Mouse (Mus musculus): ENCODE results near the gene Tshz2. TPM values are rescaled to one million over a fixed set of nuclear protein-coding genes. Genes with fewer than 3 reads are reported as not detected.
"Not testable (repeated sequence)": the region's sequence is repeated elsewhere in the genome, so short reads cannot be mapped to it uniquely, and the experiment has no call there.

Gene Tshz2
- polyA plus RNA-seq, 1 experiment from 2014 or later, result 2.5 TPM

DNA sequence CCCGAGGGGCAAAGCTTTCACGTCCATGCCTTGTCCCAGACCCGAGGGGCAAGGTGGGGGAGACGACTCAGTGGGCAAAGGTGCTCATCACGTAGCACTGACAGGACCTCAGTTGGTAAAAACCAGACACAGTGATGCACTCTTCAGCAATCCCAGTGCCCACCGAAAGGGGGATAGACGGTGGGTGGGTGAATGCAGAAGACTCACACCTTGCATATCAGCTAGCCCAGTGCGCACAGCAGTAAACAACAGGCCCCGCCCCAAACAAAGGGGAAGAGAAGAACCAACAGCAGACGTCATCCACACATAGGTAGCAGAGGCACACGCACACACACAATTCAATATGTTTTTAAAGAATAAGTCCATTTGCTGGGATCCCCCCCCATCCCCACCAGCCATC lies 221.7 kb downstream of the Tshz2 start:
- no peaks in the 10 kb centered on the region for H3K4me1 ChIP-seq (replicated peaks; ENCODE audit: control insufficient read depth, insufficient read depth, low read length)
- H3K9ac ChIP-seq (ENCODE audit: low read length), result no peak overlapping the region
- ATAC-seq (replicated peaks; ENCODE audit: low FRiP score) (no peak), DNase-seq (ENCODE audit: low spot score) (no peak)
- no peak overlapping the region for H3K4me2 ChIP-seq (ENCODE audit: low read depth, low read length, severe bottlenecking)
- H3K4me3 ChIP-seq (ENCODE audit: low read depth, low read length), result no peak overlapping the region
- no peaks in the 10 kb centered on the region for H3K9me3 ChIP-seq (ENCODE audit: control insufficient read depth, low read length)
- H3K27me3 ChIP-seq (ENCODE audit: control insufficient read depth, insufficient read depth, low read length), result no peaks in the 10 kb centered on the region
- H3K27ac ChIP-seq (ENCODE audit: low read depth, low read length), result no peak overlapping the region
- H3K36me3 ChIP-seq (ENCODE audit: control insufficient read depth, insufficient read depth, low read length), result no peaks in the 10 kb centered on the region
- WGBS, result 87% methylated on average over 11 of the region's 11 CpGs

GRCm38 (mm10) chr2:169857041-169857440 lies 224.2 kb downstream of the Tshz2 start:
- not testable (repeated sequence) for H3K27me3 ChIP-seq (ENCODE audit: control insufficient read depth, insufficient read depth, low read length); ATAC-seq (replicated peaks; ENCODE audit: low FRiP score); DNase-seq (ENCODE audit: low spot score)

GRCm38 (mm10) chr2:169859078-169859855 lies 226.5 kb downstream of the Tshz2 start:
- WGBS, result 70% methylated on average over 4 of the region's 4 CpGs
- Histone ChIP-seq H3K4me3 (ENCODE audit: low read depth, low read length) (no peak overlapping the region), H3K4me2 (ENCODE audit: low read depth, low read length, severe bottlenecking) (no peak overlapping the region), H3K9me3 (ENCODE audit: control insufficient read depth, low read length) (no peaks in the 10 kb centered on the region), H3K4me1 (replicated peaks; ENCODE audit: control insufficient read depth, insufficient read depth, low read length) (no peaks in the 10 kb centered on the region), H3K36me3 (ENCODE audit: control insufficient read depth, insufficient read depth, low read length) (no peaks in the 10 kb centered on the region), H3K27ac (ENCODE audit: low read depth, low read length) (no peak overlapping the region), H3K9ac (ENCODE audit: low read length) (no peak overlapping the region), H3K27me3 (ENCODE audit: control insufficient read depth, insufficient read depth, low read length) (no peaks in the 10 kb centered on the region)
- ATAC-seq (replicated peaks; ENCODE audit: low FRiP score), result no peak
- no peak for DNase-seq (ENCODE audit: low spot score)

More at GRCm38 (mm10) chr2:169857041-169857440, 224.2 kb downstream of the Tshz2 start:
- not testable (repeated sequence) for H3K4me3 ChIP-seq (ENCODE audit: low read depth, low read length); H3K4me2 ChIP-seq (ENCODE audit: low read depth, low read length, severe bottlenecking); H3K9ac ChIP-seq (ENCODE audit: low read length); H3K36me3 ChIP-seq (ENCODE audit: control insufficient read depth, insufficient read depth, low read length); H3K9me3 ChIP-seq (ENCODE audit: control insufficient read depth, low read length); H3K4me1 ChIP-seq (replicated peaks; ENCODE audit: control insufficient read depth, insufficient read depth, low read length); H3K27ac ChIP-seq (ENCODE audit: low read depth, low read length)

DNA sequence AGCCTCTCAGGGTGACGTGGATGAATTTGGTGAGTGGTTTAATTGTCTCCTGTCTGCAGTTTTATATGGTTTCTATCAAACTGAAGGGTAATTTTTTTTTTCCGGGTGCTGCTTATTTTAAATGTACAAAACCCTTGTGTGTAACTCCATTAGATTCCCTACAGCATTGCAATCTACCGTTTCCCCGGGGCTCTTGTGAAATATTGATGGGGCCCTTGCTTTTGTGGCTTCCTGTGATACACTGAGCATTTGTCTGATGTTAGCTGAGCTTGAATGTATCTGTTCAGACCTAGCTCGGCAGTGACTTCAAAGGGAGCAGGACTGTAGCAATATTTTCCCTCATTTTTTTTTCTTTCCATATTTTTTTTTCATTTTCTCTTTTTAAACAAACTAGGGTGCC lies 228.1 kb downstream of the Tshz2 start:
- Histone ChIP-seq H3K4me1 (replicated peaks; ENCODE audit: control insufficient read depth, insufficient read depth, low read length) (no peaks in the 10 kb centered on the region), H3K9ac (ENCODE audit: low read length) (no peak overlapping the region), H3K9me3 (ENCODE audit: control insufficient read depth, low read length) (no peaks in the 10 kb centered on the region), H3K27ac (ENCODE audit: low read depth, low read length) (no peak overlapping the region), H3K27me3 (ENCODE audit: control insufficient read depth, insufficient read depth, low read length) (no peaks in the 10 kb centered on the region), H3K36me3 (ENCODE audit: control insufficient read depth, insufficient read depth, low read length) (no peaks in the 10 kb centered on the region), H3K4me2 (ENCODE audit: low read depth, low read length, severe bottlenecking) (no peak overlapping the region), H3K4me3 (ENCODE audit: low read depth, low read length) (no peak overlapping the region)
- 83% methylated on average over 5 of the region's 5 CpGs for WGBS
- DNase-seq (ENCODE audit: low spot score), result no peak
- ATAC-seq (replicated peaks; ENCODE audit: low FRiP score), result no peak

- no peak overlapping the region for H3K9ac ChIP-seq (ENCODE audit: low read length)
- no peak overlapping the region for H3K4me2 ChIP-seq (ENCODE audit: low read depth, low read length, severe bottlenecking)
- WGBS, result 68% methylated on average over 6 of the region's 6 CpGs
- no peak for ATAC-seq (replicated peaks; ENCODE audit: low FRiP score)
- no peaks in the 10 kb centered on the region for H3K36me3 ChIP-seq (ENCODE audit: control insufficient read depth, insufficient read depth, low read length)
- no peaks in the 10 kb centered on the region for H3K4me1 ChIP-seq (replicated peaks; ENCODE audit: control insufficient read depth, insufficient read depth, low read length)
- no peak overlapping the region for H3K27ac ChIP-seq (ENCODE audit: low read depth, low read length)
- DNase-seq (ENCODE audit: low spot score), result no peak
- H3K9me3 ChIP-seq (ENCODE audit: control insufficient read depth, low read length), result no peaks in the 10 kb centered on the region
- no peaks in the 10 kb centered on the region for H3K27me3 ChIP-seq (ENCODE audit: control insufficient read depth, insufficient read depth, low read length)
- no peak overlapping the region for H3K4me3 ChIP-seq (ENCODE audit: low read depth, low read length)
Observed at GRCm38 (mm10) chr2:169862701-169863100, 229.9 kb downstream of the Tshz2 start.

GRCm38 (mm10) chr2:169869468-169869867 lies 236.7 kb downstream of the Tshz2 start:
- WGBS, result 93% methylated on average over 7 of the region's 7 CpGs
- Histone ChIP-seq H3K9ac (ENCODE audit: low read length) (no peak overlapping the region), H3K36me3 (ENCODE audit: control insufficient read depth, insufficient read depth, low read length) (no peaks in the 10 kb centered on the region), H3K27me3 (ENCODE audit: control insufficient read depth, insufficient read depth, low read length) (no peaks in the 10 kb centered on the region), H3K4me3 (ENCODE audit: low read depth, low read length) (no peak overlapping the region), H3K4me2 (ENCODE audit: low read depth, low read length, severe bottlenecking) (no peak overlapping the region), H3K27ac (ENCODE audit: low read depth, low read length) (no peak overlapping the region), H3K4me1 (replicated peaks; ENCODE audit: control insufficient read depth, insufficient read depth, low read length) (no peaks in the 10 kb centered on the region), H3K9me3 (ENCODE audit: control insufficient read depth, low read length) (no peaks in the 10 kb centered on the region)
- no peak for DNase-seq (ENCODE audit: low spot score)
- ATAC-seq (replicated peaks; ENCODE audit: low FRiP score), result no peak

- WGBS, result 36% methylated on average over 5 of the region's 5 CpGs
- no peaks in the 10 kb centered on the region for H3K4me1 ChIP-seq (replicated peaks; ENCODE audit: control insufficient read depth, insufficient read depth, low read length)
- no peaks in the 10 kb centered on the region for H3K27me3 ChIP-seq (ENCODE audit: control insufficient read depth, insufficient read depth, low read length)
- no peaks in the 10 kb centered on the region for H3K36me3 ChIP-seq (ENCODE audit: control insufficient read depth, insufficient read depth, low read length)
- no peak overlapping the region for H3K27ac ChIP-seq (ENCODE audit: low read depth, low read length)
- no peak for DNase-seq (ENCODE audit: low spot score)
- no peaks in the 10 kb centered on the region for H3K9me3 ChIP-seq (ENCODE audit: control insufficient read depth, low read length)
- no peak overlapping the region for H3K9ac ChIP-seq (ENCODE audit: low read length)
- H3K4me2 ChIP-seq (ENCODE audit: low read depth, low read length, severe bottlenecking), result no peak overlapping the region
- ATAC-seq (replicated peaks; ENCODE audit: low FRiP score), result no peak
- H3K4me3 ChIP-seq (ENCODE audit: low read depth, low read length), result no peak overlapping the region
Observed at GRCm38 (mm10) chr2:169870503-169870902, 237.7 kb downstream of the Tshz2 start.

GRCm38 (mm10) chr2:169871436-169872060 lies 238.7 kb downstream of the Tshz2 start:
- 89% methylated on average over 8 of the region's 8 CpGs for WGBS
- ATAC-seq (replicated peaks; ENCODE audit: low FRiP score) (no peak), DNase-seq (ENCODE audit: low spot score) (no peak)
- no peaks in the 10 kb centered on the region for H3K9me3 ChIP-seq (ENCODE audit: control insufficient read depth, low read length)
- H3K4me1 ChIP-seq (replicated peaks; ENCODE audit: control insufficient read depth, insufficient read depth, low read length), result no peaks in the 10 kb centered on the region
- H3K27ac ChIP-seq (ENCODE audit: low read depth, low read length), result no peak overlapping the region
- H3K9ac ChIP-seq (ENCODE audit: low read length), result no peak overlapping the region
- no peak overlapping the region for H3K4me3 ChIP-seq (ENCODE audit: low read depth, low read length)
- H3K27me3 ChIP-seq (ENCODE audit: control insufficient read depth, insufficient read depth, low read length), result no peaks in the 10 kb centered on the region
- no peak overlapping the region for H3K4me2 ChIP-seq (ENCODE audit: low read depth, low read length, severe bottlenecking)
- no peaks in the 10 kb centered on the region for H3K36me3 ChIP-seq (ENCODE audit: control insufficient read depth, insufficient read depth, low read length)

DNA sequence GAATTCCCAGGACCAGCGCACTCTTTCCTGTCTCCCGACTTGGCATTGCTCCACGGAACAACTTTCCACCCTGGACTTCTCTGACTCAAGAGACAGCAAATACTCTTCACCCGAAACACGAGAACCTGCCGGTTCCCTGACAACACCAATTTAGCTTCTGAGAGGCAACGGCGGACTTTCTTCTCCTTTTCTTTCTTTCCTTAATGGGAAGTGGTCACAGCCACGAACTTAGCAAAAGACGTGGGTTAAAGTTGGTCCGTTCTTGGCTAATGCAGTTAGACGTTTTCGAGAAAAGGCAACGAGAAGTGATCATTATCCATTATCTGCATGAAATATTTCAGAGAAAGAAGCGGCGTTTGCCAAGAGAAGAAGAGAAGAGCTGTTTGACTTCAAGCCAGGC lies 240.6 kb downstream of the Tshz2 start:
- 92% methylated on average over 16 of the region's 16 CpGs for WGBS
- H3K4me2 ChIP-seq (ENCODE audit: low read depth, low read length, severe bottlenecking), result no peak overlapping the region
- no peak overlapping the region for H3K27ac ChIP-seq (ENCODE audit: low read depth, low read length)
- DNase-seq (ENCODE audit: low spot score), result no peak
- no peaks in the 10 kb centered on the region for H3K4me1 ChIP-seq (replicated peaks; ENCODE audit: control insufficient read depth, insufficient read depth, low read length)
- no peak for ATAC-seq (replicated peaks; ENCODE audit: low FRiP score)
- no peak overlapping the region for H3K9ac ChIP-seq (ENCODE audit: low read length)
- H3K9me3 ChIP-seq (ENCODE audit: control insufficient read depth, low read length), result no peaks in the 10 kb centered on the region
- no peaks in the 10 kb centered on the region for H3K27me3 ChIP-seq (ENCODE audit: control insufficient read depth, insufficient read depth, low read length)
- no peak overlapping the region for H3K4me3 ChIP-seq (ENCODE audit: low read depth, low read length)
- no peaks in the 10 kb centered on the region for H3K36me3 ChIP-seq (ENCODE audit: control insufficient read depth, insufficient read depth, low read length)
